Mouse (Mus musculus) kidney, postnatal 36 days (tissue): ENCODE results near the gene Fnbp4.
A peak's percentile ranks its signal among the peaks of the same experiment; 100 is the strongest.
"Not testable (repeated sequence)": the region's sequence is repeated elsewhere in the genome, so short reads cannot be mapped to it uniquely, and the experiment has no call there.

Source experiments
- DNase-seq, 2 experiments: peaks; one replicate each; pipeline ENCODE4 v3.0.0; 2021 to 2022; ENCODE audit warnings: mixed read lengths in 2 of 2

Gene Fnbp4

DNA sequence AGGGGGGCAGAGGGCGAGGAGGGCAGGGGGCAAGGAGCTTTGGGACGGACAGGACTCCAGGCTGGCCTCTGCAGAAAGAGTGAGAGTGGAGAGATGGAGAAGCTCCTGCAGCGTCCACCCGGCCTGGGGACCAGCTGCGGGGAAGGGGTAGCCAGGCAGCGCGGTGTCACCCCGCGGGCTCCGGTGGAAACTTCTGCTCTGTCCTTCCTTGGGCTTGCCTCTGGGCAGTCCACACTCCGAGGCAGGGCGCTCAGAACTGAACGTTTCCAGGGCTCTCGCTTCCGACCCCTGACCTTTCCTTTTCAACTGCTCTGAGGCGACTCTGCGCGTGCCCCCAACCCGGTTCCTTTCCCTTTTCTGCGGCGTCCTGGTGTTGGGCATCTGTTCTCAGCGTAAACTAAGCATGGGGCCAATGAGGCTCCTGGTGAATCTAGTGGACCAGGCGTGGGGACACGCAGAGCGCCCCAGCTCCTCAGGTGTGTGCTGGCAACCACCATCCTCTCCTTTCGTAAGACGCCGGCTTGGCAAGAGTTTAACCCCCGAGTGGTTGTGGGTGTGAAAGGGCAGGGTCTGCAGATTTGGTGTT, 37.8 kb downstream of the Fnbp4 start:
- DNase-seq = peak in 1 of 2 experiments; percentile 44

- no peak for DNase-seq
These were observed 43.0 kb downstream of the Fnbp4 start for GRCm38 (mm10) chr2:90788126-90788525.

DNA sequence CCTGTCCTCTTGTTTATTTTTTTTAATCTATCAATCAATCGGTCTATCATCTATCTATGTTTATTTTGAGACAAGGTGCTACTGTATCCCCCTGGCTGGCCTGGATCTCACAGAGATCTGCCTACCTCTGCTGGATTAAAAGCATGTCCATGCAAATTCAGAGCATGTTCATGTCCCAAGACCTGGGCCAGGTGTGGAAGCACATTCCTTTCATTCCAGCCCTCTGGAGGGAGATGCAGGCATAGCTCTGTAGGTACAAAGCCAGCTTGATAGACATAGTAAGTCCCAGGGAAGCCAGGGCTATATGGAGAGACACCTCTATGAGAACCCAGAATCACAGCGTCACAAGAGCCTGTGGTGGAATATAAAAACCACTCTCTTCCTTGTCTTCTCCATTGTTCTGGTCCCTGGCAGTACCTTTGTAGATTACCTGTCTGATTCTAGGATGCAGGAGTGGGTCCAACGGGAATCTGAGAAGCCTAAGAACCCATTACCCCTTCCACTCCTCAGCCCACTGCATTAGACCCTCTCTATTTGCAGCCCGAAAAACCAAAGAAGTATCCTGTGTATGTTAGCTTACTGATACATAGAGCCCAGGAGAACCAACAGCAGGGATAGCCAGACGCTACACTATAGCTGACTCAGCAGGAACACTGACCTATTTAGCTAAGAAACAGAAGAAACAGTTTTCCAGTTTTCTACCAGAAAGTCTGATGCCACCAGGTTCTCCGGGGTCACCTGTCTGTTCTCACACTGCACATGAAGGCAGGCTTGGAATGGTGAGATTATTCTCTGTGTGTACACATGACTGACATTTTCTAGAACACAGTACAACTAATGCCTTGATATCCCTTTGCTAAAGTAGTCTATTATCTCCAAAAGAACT, 63.3 kb downstream of the Fnbp4 start:
- DNase-seq = peak; percentile 8 to 19

DNA sequence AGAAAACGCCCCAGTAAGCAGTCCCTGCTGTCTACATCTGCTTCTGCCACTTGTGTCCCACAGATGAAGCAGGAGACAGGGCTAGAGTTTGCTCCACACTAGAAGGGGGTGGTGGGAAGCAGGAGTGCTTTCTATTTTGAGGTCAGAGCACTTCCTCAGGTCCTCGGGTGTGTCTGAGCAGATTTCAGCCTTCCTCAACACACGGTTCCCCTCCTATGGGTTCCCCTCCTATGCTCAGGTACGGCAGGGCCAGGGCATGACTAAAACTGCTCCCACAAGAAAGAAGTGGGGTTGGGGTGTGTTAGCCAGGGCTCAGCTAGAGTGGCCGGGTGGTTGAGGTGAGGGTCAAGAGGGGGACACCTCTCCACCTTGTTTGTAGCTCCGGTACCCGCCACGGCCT, 65.6 kb downstream of the Fnbp4 start:
- no peak for DNase-seq

GRCm38 (mm10) chr2:90815266-90815665, 70.1 kb downstream of the Fnbp4 start:
- DNase-seq = no peak

- no peak for DNase-seq
These were observed 71.0 kb downstream of the Fnbp4 start for GRCm38 (mm10) chr2:90816144-90816543.

DNA sequence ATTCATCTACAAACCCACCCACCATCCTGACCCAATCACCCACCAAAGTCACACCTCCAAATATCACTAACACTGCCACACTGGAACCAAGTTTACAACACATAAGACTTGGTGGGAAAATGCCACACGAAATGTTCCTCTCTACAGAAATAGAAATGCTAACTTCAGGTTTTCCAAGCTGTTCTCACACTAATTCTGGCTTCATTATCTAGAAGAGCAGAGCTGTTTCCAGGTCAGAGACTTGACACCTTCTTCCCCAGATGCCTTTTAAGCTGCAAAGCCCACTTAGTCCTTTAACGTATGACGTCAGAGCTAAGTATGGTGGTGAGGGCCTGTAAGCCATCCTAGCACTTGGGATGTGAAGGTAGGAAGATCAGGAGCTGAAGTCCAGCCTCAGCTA, 73.5 kb downstream of the Fnbp4 start:
- no peak for DNase-seq

- DNase-seq = no peak
These were observed 75.7 kb downstream of the Fnbp4 start for GRCm38 (mm10) chr2:90820894-90821293.

DNA sequence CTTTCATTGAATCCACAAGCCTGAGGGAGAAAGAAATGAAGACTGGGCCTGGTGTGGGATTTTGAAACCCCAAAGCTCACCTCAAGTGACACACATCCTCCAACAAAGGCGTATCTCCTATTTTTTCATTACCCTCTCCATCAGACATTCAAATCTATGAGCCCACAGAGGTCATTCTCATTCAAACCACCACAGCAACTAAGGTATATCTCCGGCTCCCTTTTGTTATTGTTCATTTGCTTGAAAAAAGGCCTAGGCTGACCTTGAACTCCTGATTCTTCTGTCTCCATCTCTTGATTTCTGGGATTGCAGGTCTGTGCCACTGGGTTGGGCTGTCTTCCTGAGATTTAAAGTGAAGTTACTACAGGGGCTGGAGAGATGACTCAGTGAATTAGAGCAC, 77.8 kb downstream of the Fnbp4 start:
- DNase-seq = no peak

DNA sequence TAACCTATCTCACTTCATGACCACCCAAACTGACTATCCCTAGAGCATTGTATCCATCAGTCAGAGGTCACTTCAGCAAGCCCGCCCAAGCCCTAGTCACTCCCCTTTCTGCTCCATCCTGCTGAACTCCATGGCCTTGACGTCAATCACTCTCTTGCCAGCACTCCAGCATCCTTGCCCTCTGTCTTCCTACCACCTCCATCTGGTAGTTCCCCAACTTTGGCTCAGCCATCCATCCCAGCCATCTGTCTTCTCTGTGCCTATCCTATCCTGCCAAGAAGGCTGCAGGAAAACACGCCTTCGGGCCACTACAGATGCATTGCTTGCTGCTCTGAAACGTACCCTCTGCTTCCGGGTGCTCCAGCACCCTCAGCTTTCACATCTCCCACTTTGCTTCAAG, 78.6 kb downstream of the Fnbp4 start:
- no peak for DNase-seq

DNA sequence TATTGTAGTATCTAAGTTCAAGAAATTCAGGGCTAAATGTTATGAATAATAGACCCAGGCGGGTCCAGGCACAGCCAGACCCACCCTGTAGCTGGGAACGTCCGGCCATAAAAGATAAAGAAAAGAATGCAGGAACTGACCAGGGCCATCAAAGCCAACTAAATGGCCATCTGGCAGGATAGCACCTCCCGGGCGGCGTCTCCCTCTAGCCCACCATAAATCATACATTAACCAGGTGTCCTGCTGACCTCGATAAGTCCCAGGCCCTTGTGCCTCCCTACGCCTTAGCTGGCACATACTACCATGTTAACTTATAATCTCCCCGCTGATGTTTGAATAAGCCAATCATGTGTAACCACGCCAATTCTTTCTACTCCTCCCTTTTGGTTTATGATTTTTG, 79.4 kb downstream of the Fnbp4 start:
- not testable (repeated sequence) for DNase-seq

DNA sequence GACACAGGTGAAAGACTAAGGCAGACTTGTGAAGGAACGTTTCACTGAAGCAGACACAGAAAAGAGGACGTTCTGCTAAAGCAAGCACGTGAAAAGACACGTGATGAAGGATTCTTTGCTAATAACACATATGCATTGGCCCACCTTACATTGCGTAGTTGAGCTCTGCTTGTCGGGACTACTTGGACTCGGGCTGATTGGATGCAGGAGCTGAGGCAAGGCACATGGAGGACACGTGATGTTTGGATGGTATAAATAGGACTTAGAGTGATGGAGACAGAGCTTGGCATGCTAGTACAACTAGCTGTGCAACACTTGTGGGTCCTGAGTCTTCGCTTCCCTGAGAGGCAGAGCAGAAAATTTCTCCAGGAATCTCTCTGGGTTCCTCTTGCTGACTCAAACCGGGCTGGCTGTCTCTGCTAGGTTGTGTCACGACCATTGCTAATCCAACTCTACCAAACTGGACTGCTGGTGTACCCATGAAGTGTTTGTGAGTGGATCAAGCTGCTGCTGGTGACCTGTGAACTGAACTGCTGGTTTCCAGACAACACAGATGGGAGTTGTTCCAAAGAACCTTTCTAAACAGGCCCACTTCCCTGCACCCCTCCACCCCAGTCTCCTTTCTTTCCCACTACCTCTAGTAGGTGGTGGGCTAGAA, 80.5 kb downstream of the Fnbp4 start:
- no peak for DNase-seq

GRCm38 (mm10) chr2:90828739-90829138, 83.6 kb downstream of the Fnbp4 start:
- no peak for DNase-seq
